Mouse (Mus musculus): ENCODE measurements around the gene Cyp2t4.

Cyp2t4 gene

DNA sequence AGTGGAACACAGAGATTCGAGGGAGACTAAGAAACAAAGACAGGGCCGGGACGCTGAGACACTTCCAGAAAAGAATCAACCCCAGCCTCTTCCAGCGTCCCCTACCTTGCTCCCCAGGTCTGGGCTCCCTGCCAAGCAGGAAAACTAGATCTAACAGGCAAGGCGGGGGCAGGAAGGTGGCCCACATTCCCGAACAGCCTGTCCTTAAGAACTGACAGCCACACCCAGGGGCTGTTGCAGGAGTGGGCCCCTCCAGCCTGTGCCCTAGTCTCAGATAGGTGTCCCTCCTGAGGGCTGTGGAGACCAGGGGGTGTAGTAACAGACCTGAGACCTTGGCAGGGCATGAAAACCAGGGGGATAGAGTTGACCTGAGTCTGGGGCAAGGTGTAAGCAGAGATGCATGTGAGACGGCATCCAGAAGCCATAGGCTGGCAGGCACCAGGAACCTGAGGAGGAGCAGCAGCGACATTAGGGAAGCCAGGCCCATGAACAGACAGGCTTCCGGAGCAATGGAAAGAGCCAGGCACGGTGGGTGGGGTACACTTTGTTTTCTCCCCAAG lies at the start of gene Cyp2t4:
Gene Cyp2t4, plus strand, starts transcription at position 510 of the 560 bp plus-strand sequence.
- no peak for DNase-seq (ENCODE audit: low spot score)

DNA sequence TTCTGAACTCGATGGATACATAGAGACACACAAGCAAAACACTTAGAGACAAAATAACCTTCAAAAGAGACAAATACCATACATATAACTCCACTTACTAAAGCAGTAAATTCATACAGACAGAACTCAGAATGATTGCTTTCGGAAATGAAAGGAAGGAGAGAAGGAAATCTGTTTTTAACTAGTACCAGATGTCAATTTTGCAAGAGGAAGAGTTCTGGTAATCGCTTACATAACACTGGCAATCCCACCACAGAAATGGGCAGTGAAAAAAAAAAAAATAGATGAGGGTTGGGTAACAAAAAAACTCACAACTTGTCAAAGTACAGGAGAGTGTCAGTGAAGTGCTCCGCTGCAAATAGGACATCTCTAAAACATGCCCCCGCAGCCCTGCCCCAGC lies 48.6 kb upstream of the Cyp2t4 start:
- DNase-seq (ENCODE audit: low spot score) = no peak

GRCm38 (mm10) chr7:27110327-27110726 lies 43.2 kb upstream of the Cyp2t4 start:
- no peak for DNase-seq (ENCODE audit: low spot score)

GRCm38 (mm10) chr7:27111038-27111437 lies 42.5 kb upstream of the Cyp2t4 start:
- no peak for DNase-seq (ENCODE audit: low spot score)

- no peak for DNase-seq (ENCODE audit: low spot score)
These were observed 41.5 kb upstream of the Cyp2t4 start for GRCm38 (mm10) chr7:27111987-27112386.

DNA sequence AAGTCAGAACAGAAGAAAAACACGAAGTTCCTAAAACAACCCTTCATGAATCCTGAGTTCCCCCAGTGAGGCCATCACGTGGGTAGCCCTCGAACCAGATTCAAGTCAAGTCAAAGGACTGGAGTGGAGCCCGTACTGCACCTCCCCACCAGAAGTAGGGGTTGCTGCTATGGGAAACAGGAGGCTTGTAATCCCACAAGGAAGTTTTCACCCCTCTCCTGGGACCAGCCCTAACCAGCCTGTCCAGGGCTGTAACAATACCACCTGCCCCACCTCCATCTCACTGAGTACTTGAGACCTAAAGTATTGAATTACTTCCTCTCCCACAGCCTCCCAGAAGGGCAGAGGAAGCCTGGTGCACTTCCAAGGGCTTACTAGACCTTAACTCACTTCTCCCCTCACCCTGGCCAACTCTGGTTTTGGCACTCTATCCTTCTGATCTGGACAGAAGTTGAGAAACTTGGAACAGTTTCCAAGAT lies 35.4 kb upstream of the Cyp2t4 start:
- DNase-seq (ENCODE audit: low spot score) = no peak

DNA sequence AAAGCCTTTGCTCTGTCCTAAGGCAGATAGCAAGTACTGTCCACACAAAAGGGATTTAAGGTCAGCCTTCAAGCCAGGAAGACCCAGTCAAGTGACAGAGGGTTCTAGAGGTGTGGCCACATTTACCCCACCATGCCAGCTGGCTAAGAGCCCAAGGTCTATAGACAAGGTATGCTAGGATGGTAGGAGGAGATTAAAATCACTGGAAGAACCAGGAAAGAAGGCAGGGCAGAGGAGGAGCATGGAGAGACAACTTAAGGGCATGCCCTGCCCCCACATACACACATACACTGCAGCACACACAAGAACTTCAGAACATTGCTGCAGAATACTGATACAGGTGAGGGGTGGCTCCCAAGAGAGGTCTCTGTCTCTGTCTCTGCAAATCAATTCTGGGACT lies 33.8 kb upstream of the Cyp2t4 start, which contains the start of gene Cyp2f2:
Gene Cyp2f2, plus strand, starts transcription at position 234 of the 400 bp plus-strand sequence.
- no peak for DNase-seq (ENCODE audit: low spot score)

- DNase-seq (ENCODE audit: low spot score) = no peak
These were observed 29.1 kb upstream of the Cyp2t4 start for GRCm38 (mm10) chr7:27124305-27124832.

- DNase-seq (ENCODE audit: low spot score) = no peak
These were observed 28.5 kb upstream of the Cyp2t4 start for GRCm38 (mm10) chr7:27124969-27125368.

DNA sequence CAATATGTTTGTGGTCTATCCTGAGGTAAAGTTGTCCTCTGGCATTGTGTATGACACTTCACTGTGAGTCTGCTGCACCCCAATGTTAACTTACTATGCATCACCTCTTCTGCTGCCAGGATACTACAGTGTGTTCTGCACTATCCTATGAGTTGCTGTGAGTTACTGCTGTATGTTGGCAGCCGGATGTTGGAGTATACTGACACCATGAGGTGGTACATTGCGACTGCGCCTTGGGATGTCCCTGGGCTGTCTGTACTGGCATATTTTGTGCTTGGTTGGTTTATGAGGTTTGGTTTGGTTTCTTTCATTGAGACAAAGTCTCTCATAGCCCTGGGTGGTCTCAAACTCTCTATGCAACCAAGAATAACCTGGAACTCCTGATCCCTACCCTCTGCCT lies 25.4 kb upstream of the Cyp2t4 start:
- DNase-seq (ENCODE audit: low spot score) = peak; percentile 24

GRCm38 (mm10) chr7:27128946-27129345 lies 24.6 kb upstream of the Cyp2t4 start:
- no peak for DNase-seq (ENCODE audit: low spot score)

- DNase-seq (ENCODE audit: low spot score) = no peak
These were observed 23.7 kb upstream of the Cyp2t4 start for GRCm38 (mm10) chr7:27129811-27130210.

DNA sequence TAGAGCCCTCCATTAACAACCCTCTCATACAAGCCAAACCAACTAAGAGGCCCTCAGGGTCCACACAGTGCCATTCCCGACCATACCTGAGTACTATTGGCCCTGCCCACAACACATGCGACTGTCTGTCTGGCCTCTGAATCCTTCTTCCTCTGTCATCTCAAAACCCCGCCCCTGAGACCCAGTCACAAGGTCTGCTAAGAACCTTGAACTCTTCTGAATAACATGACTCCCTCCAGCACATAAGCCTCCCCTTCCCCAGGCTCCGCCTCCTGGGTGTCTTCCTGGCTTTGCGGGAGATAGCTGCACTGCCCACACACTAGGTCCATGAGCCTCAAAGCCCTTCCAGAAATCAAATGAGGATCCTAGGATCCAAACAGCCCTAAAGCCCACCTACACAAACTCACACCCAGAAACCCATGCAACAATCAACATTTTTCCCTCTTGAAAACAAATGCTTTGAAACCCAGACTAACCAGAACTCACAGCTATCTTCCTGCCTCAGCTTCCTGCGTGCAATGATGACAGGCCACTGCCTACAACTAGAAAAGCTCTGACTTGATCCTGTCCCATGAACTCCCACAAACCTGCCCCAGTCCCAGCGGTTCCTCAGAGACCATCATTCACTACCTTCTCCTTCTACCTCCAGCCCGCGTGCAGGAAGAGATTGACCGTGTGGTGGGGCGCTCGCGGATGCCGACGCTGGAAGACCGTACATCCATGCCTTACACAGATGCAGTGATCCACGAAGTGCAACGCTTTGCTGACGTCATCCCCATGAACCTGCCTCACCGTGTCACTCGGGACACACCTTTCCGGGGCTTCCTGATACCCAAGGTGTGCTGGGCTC lies 22.8 kb upstream of the Cyp2t4 start:
- no peak for DNase-seq (ENCODE audit: low spot score)

- no peak for DNase-seq (ENCODE audit: low spot score)
These were observed 22.1 kb upstream of the Cyp2t4 start for GRCm38 (mm10) chr7:27131387-27131786.

- DNase-seq (ENCODE audit: low spot score) = peak; percentile 56
These were observed 20.9 kb upstream of the Cyp2t4 start for GRCm38 (mm10) chr7:27132588-27132987.

DNA sequence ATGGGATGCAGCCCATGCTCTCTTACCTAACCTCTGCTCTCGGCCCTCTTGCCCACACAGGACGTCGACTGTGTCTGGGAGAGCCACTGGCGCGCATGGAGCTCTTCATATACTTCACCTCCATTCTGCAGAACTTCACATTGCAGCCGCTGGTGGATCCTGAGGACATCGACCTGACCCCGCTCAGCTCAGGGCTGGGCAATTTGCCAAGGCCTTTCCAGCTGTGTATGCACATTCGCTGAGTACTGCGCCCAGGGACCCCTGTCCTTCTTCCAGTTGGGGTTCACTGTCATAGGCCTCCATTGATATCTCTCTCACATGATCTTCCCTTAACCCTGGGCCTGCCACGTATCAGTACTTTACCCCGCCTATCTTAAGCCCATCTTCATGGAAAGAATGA lies 20.4 kb upstream of the Cyp2t4 start:
- no peak for DNase-seq (ENCODE audit: low spot score)

GRCm38 (mm10) chr7:27133757-27134156 lies 19.8 kb upstream of the Cyp2t4 start:
- DNase-seq (ENCODE audit: low spot score) = no peak

DNA sequence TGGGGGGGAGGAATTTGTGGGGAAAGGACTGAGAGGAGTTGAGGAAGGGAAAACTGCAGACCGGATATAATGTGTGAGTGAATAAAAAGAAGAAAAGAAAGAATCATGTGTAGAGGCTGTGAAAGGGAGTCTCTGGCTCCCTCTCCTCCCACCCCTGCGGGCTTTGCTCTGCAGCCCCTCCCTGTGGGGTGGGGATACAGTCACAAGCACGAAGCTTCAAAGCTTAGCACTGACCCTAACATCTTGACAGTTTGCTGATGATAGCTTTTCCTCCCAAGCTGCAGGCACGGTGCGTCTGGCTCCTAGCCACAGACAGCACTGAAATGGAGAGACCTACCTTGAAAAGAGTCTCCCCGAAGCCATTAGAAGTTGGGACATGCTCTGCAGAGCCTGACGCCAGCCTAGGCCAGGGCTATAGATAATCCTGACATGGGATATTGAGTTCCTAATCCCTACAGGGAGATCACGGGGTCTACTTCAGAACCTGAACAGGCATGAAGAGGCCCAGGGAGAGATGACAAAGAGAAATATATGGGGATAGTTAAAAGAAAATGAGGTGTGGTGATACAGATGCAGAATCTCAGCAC lies 17.0 kb upstream of the Cyp2t4 start:
- DNase-seq (ENCODE audit: low spot score) = no peak

DNA sequence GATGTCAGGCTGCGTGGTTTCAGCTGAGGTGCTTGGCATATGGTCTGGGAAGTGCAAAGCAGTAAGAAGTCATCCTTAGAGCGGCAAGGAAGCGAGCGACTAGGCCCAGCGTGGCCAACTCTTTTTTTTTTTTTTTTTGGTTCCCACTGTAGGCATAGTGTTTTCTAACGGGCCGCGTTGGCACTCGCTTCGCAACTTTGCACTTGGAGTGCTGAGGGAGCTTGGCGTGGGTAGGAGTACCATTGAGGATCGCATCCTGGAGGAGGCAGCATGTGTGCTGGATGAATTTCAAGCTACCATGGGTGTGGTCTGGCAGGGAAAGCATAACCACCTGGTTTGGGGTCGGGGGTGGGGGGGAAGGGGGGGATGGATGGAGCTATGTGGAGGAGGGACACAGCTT lies 2.5 kb downstream of the Cyp2t4 start:
- DNase-seq (ENCODE audit: low spot score) = no peak

- no peak for DNase-seq (ENCODE audit: low spot score)
These were observed 4.7 kb downstream of the Cyp2t4 start for GRCm38 (mm10) chr7:27158171-27158570.

DNA sequence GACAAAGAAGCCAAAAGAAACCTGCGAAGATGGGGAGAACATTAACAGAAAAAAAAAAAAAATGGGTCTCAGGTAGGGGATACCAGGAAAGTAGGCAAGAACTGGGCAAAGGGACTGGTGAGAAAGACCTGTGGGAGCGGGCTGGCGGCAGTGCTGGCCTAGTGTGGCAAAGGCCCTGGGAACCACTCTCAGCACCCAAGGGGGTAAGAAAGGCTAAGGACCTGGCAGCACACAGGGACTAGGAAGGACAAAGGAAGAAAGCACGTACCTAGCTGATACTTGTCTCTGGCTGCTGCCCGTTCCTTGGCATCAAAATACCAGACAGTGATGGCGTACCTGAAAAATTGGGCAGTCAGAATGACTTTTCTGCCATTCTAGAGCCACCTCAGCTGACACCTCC lies 5.7 kb downstream of the Cyp2t4 start:
- no peak for DNase-seq (ENCODE audit: low spot score)

DNA sequence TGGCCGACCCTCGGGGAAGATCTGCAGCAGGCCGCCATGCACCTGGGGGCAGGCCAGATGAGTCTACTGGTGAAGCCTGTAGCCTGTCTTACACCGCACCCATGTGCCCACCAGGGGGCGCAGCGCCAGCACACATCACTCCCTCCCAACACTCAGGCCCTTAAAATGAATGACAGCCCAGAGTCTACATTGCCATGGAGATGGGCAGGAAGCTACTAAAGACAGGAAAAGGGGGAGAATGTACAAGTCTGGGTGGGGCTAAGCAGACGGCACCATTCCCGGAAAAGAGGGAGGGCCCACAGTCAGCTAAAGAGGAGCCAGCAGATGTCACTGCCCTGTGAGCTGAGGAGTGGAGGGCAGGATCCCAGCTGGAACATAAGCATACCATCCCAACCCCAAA lies 6.4 kb downstream of the Cyp2t4 start:
- DNase-seq (ENCODE audit: low spot score) = peak; percentile 78

DNA sequence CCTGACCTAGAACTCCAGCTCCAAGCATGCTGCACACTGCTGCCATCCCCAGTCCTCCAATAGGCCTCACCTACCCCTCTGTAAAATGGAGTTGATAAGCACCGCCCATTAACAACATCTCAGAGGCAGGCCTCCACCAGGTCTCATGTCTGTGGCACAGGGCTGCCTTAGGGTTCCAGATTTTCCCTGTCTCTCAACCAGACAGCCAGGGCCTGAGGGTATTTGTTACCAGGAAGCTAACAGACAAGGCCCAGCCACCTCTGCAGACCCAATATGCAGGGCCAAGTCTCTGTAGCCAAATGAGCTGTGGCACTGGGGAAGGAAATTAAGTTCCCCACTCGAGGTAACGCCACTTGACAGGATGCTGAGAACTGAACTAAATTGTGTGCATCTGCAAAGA lies 7.4 kb downstream of the Cyp2t4 start:
- DNase-seq (ENCODE audit: low spot score) = no peak

Measured in urinary bladder, postnatal 25 days (tissue).